Mouse (Mus musculus) olfactory bulb, adult 2 months (tissue): Measurements from ENCODE around the gene Sec24a. TPM values are rescaled to one million over a fixed set of nuclear protein-coding genes. Genes with fewer than 3 reads are reported as not detected.
"Not testable (repeated sequence)": the region's sequence is repeated elsewhere in the genome, so short reads cannot be mapped to it uniquely, and the experiment has no call there.

Source experiments
- H3K27ac ChIP-seq: fragments of 200-500 bp; 2 replicates; pipeline ENCODE4 v1.5.1; 2012; ENCODE audit warnings: low read depth, low read length; ENCODE audit not compliant: insufficient read depth
- H3K4me1 ChIP-seq: fragments of 200-500 bp; 2 replicates; pipeline ENCODE4 v1.6.1; 2012; ENCODE audit warnings: low read length; ENCODE audit not compliant: control insufficient read depth, insufficient read depth
- H3K4me3 ChIP-seq: fragments of 200-500 bp; 2 replicates; pipeline ENCODE4 v1.5.1; 2012; ENCODE audit warnings: mild to moderate bottlenecking, low read depth, low read length, moderate library complexity; ENCODE audit not compliant: insufficient read depth
- CTCF ChIP-seq: fragments of 200-500 bp; IDR thresholded peaks from 2 replicates; pipeline ENCODE4 v1.5.1; 2012; ENCODE audit warnings: low read depth, mild to moderate bottlenecking, low read length, moderate library complexity; ENCODE audit not compliant: insufficient read depth
- POLR2A ChIP-seq: fragments of 200-500 bp; IDR thresholded peaks from 2 replicates; pipeline ENCODE4 v1.6.1; 2012; ENCODE audit warnings: mild to moderate bottlenecking, low read depth, low read length, moderate library complexity; ENCODE audit not compliant: insufficient read depth
- WGBS: fragments of 180-500 bp; shearing (Covaris S2); methylation state at CpG from one replicate; pipeline ENCODE4 v1.1.7; 2018; 5-methylcytosine and 5-hydroxymethylcytosine counted together
- polyA plus RNA-seq: library from polyadenylated mRNA; stranded (reverse); fragments of >200 nt; gene quantifications from 2 replicates; pipeline ENCODE4 v1.2.4, GENCODE M21; 2012; ENCODE audit warnings: low replicate concordance; ENCODE audit not compliant: missing spikeins, insufficient read depth, insufficient read length

Gene Sec24a
- polyA plus RNA-seq, 1 experiment: not detected

- no peak overlapping the region for H3K27ac ChIP-seq
- H3K4me3 ChIP-seq: no peak overlapping the region
- TF ChIP-seq POLR2A (no peak), CTCF (no peak)
- WGBS: 73% methylated on average over 8 of the region's 8 CpGs
- H3K4me1 ChIP-seq: peaks cover 4% of the 10 kb centered on the region; the same call in 1 of the 2 replicates
Observed at GRCm38 (mm10) chr11:51767579-51768220, 4.3 kb upstream of the Sec24a start.

GRCm38 (mm10) chr11:51764816-51765215 lies 1.4 kb upstream of the Sec24a start:
- TF ChIP-seq CTCF (no peak), POLR2A (no peak)
- H3K4me3 ChIP-seq: no peak overlapping the region
- no peak overlapping the region for H3K27ac ChIP-seq
- H3K4me1 ChIP-seq: peaks cover 4% of the 10 kb centered on the region; the same call in 1 of the 2 replicates
- WGBS: 68% methylated on average over 4 of the region's 4 CpGs

- Histone ChIP-seq H3K4me3 (peak overlapping the region; percentile 96), H3K4me1 (peaks cover 4% of the 10 kb centered on the region; the same call in 1 of the 2 replicates), H3K27ac (no peak overlapping the region)
- 6% methylated on average over 13 of the region's 13 CpGs for WGBS
- no peak for TF ChIP-seq CTCF
- TF ChIP-seq POLR2A: no peak
Observed at GRCm38 (mm10) chr11:51763955-51764354, 521 bp upstream of the Sec24a start.

GRCm38 (mm10) chr11:51761241-51761640 lies 2.2 kb downstream of the Sec24a start:
- H3K4me1 ChIP-seq: 0 out of 2 replicates have a peak, but pooled peaks cover 2% of the 10 kb centered on the region
- H3K4me3 ChIP-seq: no peak overlapping the region
- no peak overlapping the region for H3K27ac ChIP-seq
- no peak for TF ChIP-seq CTCF
- WGBS: 73% methylated on average over 5 of the region's 5 CpGs

GRCm38 (mm10) chr11:51759941-51760657 lies 3.3 kb downstream of the Sec24a start:
- WGBS: 86% methylated on average over 6 of the region's 6 CpGs
- Histone ChIP-seq H3K4me1 (no peaks in the 10 kb centered on the region), H3K4me3 (no peak overlapping the region), H3K27ac (no peak overlapping the region)
- TF ChIP-seq POLR2A (no peak), CTCF (no peak)

- TF ChIP-seq POLR2A (no peak), CTCF (no peak)
- no peak overlapping the region for H3K4me3 ChIP-seq
- no peak overlapping the region for H3K27ac ChIP-seq
- 74% methylated on average over 2 of the region's 2 CpGs for WGBS
- H3K4me1 ChIP-seq: no peaks in the 10 kb centered on the region
Observed at GRCm38 (mm10) chr11:51759251-51759650, 4.2 kb downstream of the Sec24a start.

GRCm38 (mm10) chr11:51758207-51758606 lies 5.2 kb downstream of the Sec24a start:
- not testable (repeated sequence) for H3K4me1 ChIP-seq, H3K4me3 ChIP-seq, H3K27ac ChIP-seq
- WGBS: 88% methylated on average over 5 of the region's 5 CpGs

- 91% methylated on average over 5 of the region's 5 CpGs for WGBS
- H3K27ac ChIP-seq: no peak overlapping the region
- peaks cover 3% of the 10 kb centered on the region for H3K4me1 ChIP-seq
- TF ChIP-seq CTCF (no peak), POLR2A (no peak)
- H3K4me3 ChIP-seq: no peak overlapping the region
Observed at GRCm38 (mm10) chr11:51757625-51758024, 5.8 kb downstream of the Sec24a start.

- H3K4me1 ChIP-seq: peaks cover 3% of the 10 kb centered on the region
- peak overlapping the region; percentile 95 for H3K4me3 ChIP-seq
- no peak overlapping the region; the same call in 1 of the 2 replicates for H3K27ac ChIP-seq
- no peak for TF ChIP-seq POLR2A
- 75% methylated on average over 11 of the region's 11 CpGs for WGBS
Observed at GRCm38 (mm10) chr11:51757023-51757422, 6.4 kb downstream of the Sec24a start.
